Mouse (Mus musculus): Measurements from ENCODE around the gene Klf7.

GRCm38 (mm10) chr1:64120421-64120810, 1.7 kb downstream of the Klf7 start:
- TF ChIP-seq POLR2A (IDR thresholded peaks at IDR 0.05; ENCODE audit: control insufficient read depth in 1 of 2, insufficient read depth in 1 of 2, low read depth in 1 of 2, low read length in 2 of 2, poor library complexity in 1 of 2), result no peak
- TF ChIP-seq CHD1 (IDR thresholded peaks at IDR 0.05; ENCODE audit: low read depth, low read length), result no peak
- no peak for TF ChIP-seq ETS1 (IDR thresholded peaks at IDR 0.05; ENCODE audit: low read depth, low read length)
- TF ChIP-seq CHD2 (IDR thresholded peaks at IDR 0.05; ENCODE audit: low read length), result no peak

All from MEL (cell line).